Mouse (Mus musculus) urinary bladder, adult 2 months (tissue): ENCODE results near the gene Stpg3. TPM values are rescaled to one million over a fixed set of nuclear protein-coding genes. Genes with fewer than 3 reads are reported as not detected.

ENCODE experiments used
- DNase-seq: peaks from one replicate; pipeline ENCODE4 v3.0.0; 2022; ENCODE audit warnings: low spot score
- polyA plus RNA-seq: library from polyadenylated mRNA; depleted of rRNA; stranded (reverse); fragments of >200 nt; gene quantifications from 2 replicates; pipeline ENCODE4 v1.2.3, GENCODE M21; 2012

Stpg3 gene
- polyA plus RNA-seq, 1 experiment: not detected

DNA sequence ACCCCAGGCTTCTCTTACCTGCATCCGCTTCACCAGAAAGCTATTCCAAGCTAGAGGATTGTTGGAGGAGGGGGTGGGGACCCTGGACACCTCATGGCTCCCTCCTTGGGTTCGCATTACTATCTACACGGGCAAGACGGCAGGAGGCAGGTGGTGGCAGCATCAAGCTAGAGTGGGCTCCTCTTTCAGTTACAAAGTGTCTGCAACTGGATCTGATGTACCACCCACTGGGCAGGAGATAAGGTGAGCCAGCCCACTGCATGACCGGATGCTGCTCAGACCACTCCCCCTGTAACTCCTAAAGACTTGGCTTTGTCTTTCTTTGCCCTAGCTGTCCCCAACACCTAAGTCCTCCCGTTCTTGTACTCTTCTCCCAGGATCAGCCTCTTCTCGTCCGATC is 22.2 kb upstream of the Stpg3 start, which contains the start of gene Rnf224:
Rnf224 (minus strand) TSS at position 174 of the 400 bp plus-strand sequence.
- DNase-seq: no peak

DNA sequence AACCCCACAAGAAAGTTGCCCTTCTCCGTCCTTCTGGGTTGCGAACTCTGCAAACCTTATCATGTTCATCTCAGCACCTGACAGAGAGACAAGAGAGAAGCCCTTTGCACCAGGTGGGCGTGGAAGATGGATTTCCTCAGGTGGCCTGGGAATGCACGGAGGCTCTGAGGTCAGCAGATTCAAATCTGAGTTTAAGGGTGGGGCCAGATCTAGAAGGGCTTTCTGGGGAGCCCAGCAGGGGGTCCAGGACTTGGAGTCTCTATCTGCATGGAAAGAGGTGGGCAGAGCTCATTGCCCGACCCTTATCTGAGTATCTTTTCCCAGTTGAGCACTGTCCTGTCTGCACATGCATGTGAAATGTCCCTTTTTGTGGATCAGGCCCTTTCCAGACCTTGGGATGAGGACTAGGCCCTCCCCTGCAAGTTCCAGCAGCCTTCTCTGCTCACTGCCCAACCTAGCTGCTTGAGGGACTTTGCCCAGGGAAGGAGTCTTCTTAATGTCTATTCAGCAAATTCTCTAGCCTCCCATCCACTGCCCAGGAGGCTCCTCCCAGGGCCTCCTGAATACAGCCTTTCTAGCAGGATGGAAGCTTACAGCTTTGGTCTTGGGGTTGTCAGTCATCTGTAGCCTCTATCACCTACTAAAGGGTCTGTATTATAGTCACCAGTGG is 20.2 kb upstream of the Stpg3 start:
- no peak for DNase-seq

DNA sequence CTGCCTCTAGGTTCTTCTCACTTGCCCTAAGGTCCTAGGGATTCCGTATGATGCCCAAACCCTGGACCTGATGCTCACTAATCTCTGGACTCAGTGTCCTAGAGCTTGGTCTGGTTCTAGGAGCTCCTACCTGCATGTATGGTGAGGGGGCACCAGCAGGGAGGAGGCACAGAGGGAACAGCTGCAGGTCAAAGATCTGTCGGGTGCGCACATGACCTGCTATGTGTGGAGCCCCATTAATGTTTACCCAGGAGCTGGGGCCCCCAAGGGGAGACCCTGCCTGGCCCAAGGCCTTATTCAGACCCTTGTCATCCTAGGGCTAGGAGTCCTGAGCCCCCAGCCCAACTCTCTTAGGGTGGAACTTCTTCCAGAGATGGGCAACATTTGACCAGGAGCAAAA is 19.6 kb upstream of the Stpg3 start, which contains the start of gene Slc34a3:
Slc34a3 (minus strand) TSS at position 315 of the 400 bp plus-strand sequence.
- no peak for DNase-seq

DNA sequence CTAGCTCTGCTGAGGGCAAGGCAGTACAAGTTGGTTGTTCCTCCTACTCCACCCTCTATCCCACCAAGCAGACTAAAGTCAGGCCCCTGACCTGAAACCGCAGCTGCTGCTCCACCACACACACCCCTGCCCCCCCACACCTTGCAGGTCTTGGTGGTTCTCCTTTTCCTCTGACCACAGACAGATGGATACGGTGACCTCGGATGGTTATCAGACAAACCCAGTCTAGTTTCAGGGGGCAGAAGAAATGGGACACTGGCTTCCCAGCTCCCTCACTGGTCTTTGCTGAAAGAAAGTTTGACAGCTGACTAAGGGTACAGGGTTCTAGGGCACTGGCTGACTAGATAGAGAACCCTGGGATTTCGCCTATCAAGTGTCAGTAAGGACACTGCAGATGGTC is 19.0 kb upstream of the Stpg3 start:
- no peak for DNase-seq

DNA sequence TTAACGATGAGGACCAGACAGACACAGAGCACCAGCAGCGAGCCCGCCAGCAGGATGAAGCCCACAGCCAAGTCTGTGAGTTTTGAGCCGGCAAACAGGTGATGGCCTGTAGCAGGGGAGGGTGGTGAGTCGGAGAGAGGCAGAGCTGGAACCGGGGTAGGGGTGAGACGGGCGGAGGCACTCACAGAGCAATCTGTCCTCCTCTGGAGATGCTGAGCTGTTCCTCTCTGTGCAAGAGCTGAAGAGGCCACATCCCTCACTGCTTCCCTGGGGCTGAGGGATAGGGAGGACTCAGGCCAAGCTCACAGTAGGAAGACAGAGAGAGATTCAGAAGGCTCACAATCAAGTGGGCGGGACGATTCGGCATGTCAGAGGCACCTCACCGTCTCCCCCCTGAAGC is 16.6 kb upstream of the Stpg3 start:
- DNase-seq: no peak

DNA sequence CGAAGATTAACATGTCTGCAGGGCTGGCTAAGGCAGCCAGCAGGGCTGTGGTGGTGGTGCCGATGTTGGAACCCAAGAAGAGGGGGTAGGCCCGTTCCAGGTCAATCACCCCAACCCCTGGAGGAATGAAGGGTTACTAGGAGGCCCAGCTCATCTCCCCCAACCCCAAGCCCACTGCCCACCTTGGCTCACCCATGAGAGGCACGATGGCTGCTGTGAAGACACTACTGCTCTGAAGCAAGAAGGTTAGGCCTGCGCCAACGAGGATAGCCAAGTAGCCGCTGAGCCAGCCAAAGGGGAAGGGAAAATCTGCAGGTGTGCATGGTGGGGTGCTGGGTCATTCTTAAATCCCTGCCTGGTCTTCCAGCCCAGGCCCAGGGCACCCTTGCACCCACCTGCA is 16.1 kb upstream of the Stpg3 start:
- no peak for DNase-seq

DNA sequence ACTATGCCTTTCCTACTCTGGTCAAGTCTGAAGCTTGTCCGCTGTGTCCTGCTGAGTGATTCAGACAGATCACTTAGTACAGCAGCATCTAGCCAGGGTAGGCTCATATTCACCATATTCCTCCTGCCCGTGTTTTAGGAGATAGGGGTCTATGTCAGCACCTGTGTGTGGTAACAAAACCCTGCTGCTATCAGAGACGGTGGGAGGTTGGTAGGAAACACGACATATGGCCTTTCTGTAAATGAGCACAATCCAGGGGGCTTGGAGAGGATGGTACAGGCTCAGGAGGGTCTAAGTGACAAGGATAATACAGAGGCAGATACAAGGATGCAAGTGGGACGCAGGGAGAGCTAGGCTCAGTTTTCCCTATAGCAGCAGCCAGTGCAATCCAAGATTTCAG is 15.1 kb upstream of the Stpg3 start:
- no peak for DNase-seq

DNA sequence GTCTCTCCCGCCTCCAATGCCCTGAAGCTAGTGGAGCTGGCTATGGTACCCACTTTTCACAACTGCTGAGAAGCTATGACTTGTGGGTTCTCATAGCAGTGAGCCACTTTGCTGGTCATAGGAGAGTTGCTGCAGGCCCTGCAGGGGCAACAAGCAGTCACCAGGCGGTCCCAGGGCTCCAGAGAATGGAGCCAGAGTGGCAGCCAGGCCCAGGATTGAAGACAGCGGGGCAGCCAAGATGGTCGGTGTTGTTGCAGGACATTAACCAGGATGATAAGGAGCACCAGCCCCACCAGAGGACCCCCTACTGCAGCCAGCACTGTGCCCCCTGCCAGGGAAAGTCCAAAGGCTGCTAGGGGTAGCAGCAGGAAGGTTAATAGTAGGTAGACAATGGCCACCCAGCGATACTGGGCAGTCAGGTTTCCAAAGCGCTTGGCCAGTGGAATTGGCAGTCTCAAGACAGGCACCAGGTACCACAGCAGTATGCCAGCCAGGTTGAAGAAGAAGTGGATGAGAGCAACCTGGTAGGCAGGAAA is 14.6 kb upstream of the Stpg3 start:
- no peak for DNase-seq

DNA sequence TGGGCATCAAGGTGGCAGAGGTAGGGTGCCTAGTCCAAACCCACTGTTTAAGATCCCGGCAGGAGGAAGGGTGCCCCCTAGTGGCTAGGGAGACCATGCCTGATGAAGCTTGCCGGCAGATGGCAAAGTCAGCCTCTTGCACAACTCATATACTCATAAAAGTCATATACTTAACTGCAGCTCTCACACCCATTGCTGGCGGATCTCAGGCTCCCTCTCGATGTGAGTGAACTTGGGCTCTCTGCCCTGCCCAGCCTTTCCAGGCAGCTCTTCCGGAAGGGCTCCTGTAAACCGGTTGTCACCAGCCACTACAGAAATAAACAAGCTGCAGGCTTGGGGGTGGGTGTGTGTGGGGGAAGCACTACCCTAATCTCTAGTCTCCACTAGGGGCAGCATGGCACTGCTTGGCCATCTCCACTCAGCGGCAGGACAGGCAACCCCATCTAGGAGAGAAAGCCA is 14.0 kb upstream of the Stpg3 start:
- DNase-seq: peak; percentile 74

DNA sequence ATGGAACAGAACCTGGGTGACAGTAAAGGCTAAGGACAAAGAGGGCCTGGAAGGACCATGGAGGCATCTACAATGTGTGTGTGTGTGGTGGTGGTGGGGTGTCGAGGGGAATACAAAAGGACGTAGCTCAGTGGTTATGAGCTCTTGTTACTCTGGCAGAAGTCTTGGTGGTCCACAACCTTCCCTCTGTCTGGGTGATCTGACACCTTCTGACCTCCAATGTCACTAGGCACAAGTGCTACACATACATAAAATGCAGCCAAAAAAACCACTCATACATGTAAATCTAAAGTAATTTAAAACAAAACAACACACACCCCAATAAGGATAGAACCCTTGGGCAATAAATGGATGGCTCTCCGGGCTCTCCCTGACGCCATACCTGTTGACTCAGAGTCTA is 13.0 kb upstream of the Stpg3 start:
- no peak for DNase-seq

DNA sequence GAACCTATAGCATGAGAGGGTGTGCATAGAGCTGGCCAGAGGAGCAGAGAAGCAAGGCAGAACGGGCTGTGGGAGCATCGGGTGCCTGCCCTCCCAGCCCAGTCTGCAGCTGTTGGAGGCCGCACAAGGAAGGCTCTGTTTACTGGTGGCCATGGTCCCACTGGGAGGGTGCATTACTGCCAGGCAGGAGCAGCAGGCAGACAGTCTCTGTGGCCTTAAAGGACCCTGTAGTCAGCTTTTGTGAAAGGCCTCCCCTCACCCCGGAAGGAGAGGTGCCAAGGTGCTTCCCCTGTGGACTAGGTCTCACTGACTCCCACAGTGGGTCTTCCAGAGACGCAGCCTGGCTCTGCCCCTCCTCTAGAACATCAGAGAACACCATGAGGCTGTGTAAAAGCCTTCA is 12.4 kb upstream of the Stpg3 start:
- no peak for DNase-seq

DNA sequence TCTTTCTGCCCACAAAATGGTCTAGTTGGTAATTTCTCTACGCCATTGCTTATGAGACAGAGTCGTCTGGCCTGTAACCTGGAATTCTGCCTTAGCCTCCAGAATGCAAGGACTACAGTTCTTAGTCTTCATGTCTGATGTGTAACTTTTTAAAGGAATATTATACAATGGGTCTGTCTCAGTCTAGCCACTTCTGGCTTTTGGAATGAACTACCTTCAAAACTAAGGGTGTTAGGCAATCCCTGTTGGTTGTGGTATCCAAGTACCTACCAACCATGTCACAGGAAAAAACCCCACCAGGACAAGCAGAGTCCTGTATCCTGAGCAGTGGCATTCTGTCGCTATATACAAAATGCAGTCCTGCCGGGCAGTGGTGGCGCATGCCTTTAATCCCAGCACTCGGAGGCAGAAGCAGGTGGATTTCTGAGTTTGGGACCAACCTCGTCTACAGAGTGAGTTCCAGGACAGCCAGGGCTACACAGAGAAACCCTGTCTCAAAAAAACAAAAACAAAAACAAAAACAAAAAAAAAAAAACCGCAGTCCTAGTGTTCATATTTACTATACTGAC is 11.5 kb upstream of the Stpg3 start:
- DNase-seq: no peak

DNA sequence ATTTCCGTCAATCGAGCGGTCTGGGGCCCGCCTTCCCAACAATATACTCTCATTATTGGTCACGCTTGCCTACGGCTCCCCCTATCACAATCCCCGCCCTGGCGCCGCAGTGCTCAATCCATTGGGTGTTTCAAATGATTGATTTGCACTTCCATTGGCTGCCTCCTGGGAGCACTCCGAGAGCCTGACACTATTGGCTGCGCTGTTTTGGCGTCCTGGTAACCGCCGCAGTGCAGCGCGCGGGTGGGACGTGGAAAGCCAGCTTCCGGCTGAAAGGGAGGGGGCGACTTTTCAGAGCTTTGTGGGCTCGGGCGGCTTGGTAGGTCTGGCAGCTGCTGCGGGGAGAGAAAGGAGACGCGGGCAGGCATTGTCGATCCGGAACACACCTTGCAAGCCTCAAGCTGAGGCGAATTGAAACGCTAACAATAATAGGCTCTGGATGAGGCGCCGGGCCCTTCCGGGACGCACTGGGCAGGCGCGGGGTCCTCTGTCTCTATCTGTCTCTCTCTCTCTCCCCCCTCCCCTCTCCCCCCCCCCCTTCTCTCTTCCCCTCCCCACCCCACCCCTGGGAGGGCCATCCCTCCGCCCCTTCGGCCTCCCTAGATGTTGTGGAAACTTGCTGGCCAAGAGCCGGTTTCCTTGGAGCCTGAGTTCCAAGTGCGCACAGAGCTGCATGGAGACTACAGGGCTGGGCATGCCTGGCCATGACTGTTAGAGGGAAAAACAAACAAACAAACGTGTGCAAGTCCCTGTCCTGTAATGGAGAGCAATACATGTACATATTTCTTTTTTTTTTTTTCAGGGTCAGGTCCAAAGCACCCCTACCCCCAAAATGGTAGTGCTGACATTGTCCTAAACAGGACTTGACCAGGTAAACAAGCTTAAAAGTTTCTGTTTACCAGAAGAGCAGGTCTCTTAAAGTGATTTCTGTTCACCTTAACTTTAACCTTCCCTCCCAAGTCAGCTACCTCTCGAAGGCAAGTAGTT is 10.6 kb upstream of the Stpg3 start:
- peak; percentile 89 for DNase-seq

DNA sequence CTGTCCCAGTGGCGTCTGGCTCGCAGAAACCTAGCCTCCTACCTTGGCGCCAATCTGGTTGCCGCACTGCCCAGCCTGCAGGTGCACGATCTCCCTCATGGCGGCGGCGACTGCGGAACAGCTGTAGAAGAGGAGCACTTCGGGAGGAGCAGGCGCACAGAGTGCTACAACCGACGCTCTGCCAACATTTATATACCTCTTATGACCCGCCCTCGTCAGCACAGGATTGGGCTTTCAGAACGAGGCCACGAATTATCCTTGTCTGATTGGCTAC is 10.0 kb upstream of the Stpg3 start, which contains the start of gene Tubb4b:
Tubb4b (minus strand) TSS at position 211 of the 274 bp plus-strand sequence.
- DNase-seq: no peak

DNA sequence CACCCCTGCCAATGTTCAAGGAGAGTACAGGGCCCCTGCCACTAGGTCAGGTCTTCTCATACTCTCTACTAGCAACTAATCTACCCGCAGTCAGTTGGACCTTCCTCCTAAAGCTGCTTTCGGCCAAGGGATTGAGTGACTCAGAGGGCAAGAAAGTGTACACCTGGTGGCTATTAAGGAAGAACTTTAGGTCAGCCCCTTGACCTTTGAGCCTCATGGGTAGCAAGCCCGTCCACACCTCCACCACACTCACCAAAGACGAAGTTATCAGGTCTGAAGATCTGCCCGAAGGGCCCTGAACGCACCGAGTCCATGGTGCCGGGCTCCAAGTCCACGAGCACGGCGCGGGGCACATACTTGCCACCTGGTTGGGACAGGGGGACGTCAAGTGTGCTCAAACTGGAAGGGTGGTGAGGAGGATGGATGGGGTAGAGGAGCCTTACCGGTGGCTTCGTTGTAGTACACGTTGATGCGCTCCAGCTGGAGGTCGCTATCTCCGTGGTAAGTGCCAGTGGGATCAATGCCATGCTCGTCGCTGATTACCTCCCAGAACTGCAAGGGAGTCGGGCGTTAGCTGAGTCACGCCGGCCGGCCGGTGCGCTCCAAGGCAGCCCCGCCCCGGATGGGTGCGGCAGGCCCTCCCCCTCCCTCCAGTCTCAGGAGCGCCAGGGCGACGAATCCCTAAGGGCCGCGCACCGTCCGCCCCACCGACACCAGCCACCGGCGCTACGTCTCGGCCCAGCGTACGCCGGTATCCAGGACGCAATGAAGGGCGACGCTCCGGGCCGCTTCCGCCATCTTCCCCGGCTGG is 9.4 kb upstream of the Stpg3 start:
- peak; percentile 87 for DNase-seq

DNA sequence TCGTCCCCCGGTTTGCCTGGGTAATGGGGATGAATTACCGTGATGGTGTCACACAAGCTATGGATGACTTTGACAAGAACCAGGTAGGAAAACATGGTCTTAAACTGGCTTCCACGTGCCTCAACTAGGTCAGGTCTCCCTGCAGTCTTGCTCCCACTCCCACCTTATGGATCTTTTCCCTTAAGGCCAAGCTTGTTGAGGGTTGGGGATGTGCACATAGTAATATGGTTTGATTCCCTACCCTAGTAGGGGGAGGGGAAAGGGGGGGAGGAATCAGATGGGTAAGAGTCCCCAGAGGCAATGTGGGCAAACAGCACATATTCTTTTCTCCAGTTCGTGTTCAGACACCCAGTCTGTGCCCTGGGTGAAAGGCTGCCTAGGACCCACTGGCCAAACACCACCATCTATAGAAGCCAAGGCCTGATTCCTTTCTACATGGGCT is 6.9 kb upstream of the Stpg3 start:
- DNase-seq: no peak

DNA sequence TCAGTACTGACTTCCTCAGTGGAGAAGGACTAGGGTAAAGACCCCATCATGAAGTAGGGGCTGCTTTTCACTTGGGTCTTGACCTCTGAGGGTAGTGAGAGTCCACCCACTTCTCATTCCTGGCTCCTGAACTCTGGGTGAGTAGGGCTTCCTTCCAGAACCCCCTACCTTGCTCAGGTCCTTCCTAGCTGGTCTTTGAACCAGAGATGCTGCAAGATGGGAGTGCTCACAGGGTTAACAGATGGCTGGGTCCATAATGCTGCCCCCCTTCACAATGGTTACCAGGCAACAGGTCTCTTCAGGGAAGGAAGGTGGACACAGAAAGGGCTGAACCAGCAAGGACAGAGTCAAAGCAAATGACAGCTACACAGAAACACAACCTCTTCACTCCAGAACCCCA is 4.0 kb upstream of the Stpg3 start, which contains the start of gene Fam166a:
Fam166a (plus strand) TSS at position 301 of the 400 bp plus-strand sequence.
- DNase-seq: no peak

DNA sequence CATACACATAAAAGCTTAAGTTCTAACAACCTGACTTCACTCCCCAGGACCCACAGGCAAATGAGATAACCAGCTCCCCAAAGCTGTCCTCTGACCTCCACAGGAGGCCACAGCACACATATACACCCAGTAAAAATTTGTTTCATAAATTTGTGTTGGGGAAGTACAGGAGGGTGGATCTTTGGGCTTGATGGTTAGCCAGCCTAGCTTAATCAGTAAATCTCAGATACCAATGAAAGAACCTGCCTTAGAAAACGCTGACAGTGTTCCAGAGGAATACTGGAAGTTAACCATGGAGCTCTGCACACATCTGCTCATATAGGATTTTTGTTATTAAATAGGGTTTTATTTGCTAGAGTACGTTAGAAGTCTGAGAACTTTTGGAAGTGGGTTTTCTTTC is 3.2 kb upstream of the Stpg3 start:
- DNase-seq: no peak

DNA sequence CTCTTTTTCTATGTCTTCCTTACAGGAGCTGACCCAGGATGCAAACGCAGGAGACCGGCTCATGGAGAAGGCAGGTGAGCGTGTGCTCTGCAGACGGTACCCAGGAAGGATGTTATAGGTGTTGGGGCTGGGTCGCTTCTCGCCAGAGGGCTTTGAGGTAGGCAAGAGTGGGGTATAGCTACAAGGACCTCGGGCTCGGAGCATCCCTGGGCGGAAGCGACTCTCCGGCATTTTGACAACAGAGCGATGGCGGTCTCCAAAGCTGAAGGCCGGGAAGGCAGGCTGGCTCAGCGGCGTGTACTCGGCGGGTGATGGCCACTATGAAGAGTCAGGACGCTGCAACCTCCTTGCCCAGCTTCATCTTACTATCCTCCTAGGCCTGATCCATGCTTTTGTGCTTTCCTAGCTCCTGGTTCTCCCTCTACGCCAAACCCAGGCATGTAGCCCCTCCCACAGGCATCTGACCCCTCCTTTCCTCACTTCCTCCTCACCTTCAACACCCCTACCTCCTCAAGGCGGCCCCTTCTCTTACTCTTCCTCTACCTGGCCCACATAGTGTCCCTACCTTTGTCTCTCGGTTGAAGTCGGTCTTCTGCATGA is 1.1 kb downstream of the Stpg3 start:
- DNase-seq: no peak

DNA sequence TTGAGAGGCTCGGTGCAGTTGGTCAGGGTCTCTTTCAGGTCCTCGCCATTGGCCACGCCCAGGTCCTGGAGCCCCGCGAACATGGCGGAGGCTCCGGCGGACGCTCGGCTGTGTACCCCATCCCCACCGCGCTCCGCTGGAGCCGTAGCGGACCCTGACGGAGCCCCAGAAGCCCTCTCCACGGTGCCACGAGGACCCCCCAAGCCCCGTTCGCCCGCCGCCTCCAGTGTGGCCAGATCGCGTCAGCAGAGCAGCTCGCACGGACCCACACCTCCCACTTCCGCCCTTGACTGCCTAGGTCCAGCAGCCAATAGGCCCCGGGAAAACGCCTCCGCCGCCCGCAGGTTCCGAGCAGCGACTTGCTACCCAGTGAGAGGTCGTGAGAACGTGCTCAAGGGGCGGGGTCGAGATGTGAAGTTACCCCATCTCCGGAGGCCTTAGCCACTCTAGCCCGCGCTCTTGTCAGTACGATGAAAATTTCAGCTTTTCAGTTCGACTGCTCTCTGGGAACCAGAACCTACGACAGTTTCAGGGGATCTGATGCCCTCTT is 3.2 kb downstream of the Stpg3 start, which contains the start of gene Nelfb:
Nelfb (minus strand) TSS at position 369 of the 550 bp plus-strand sequence.
- DNase-seq: peak; percentile 85
